Mouse (Mus musculus) midbrain, postnatal 0 days (tissue): ENCODE data around the gene Camta1. TPM values are rescaled to one million over a fixed set of nuclear protein-coding genes. Genes with fewer than 3 reads are reported as not detected.

Experiments
- ATAC-seq: fragments of 200-750 bp; cut with Nextera tagmentation; 2 replicates; pipeline ENCODE4 v1.8.0; 2017; ENCODE audit warnings: moderate number of reproducible peaks, mild to moderate bottlenecking, moderate TSS enrichment, moderate library complexity; ENCODE audit not compliant: low FRiP score
- DNase-seq: peaks from one replicate; pipeline ENCODE4 v3.0.0-alpha.2; 2015; ENCODE audit warnings: low spot score
- H3K27ac ChIP-seq: fragments of 300-500 bp; sonication (generic); 2 replicates; pipeline ENCODE4 v1.5.1; 2014; ENCODE audit warnings: low read depth, mild to moderate bottlenecking, low read length, mixed read lengths
- H3K27me3 ChIP-seq: fragments of 300-500 bp; sonication (generic); 2 replicates; pipeline ENCODE4 v1.6.1; 2014; ENCODE audit warnings: low read length, control low read depth, mixed read lengths; ENCODE audit not compliant: insufficient read depth
- H3K36me3 ChIP-seq: fragments of 300-500 bp; sonication (generic); 2 replicates; pipeline ENCODE4 v1.6.1; 2014; ENCODE audit warnings: low read length, control low read depth, mixed read lengths; ENCODE audit not compliant: insufficient read depth
- H3K4me1 ChIP-seq: fragments of 300-500 bp; sonication (generic); 2 replicates; pipeline ENCODE4 v1.6.1; 2014; ENCODE audit warnings: mild to moderate bottlenecking, control low read depth, antibody characterized with exemption, low read length, mixed read lengths; ENCODE audit not compliant: insufficient read depth
- H3K4me2 ChIP-seq: fragments of 300-500 bp; sonication (generic); 2 replicates; pipeline ENCODE4 v1.6.1; 2014; ENCODE audit warnings: low read depth, mild to moderate bottlenecking, low read length, mixed read lengths; ENCODE audit not compliant: poor library complexity, severe bottlenecking
- H3K4me3 ChIP-seq: fragments of 300-500 bp; sonication (generic); 2 replicates; pipeline ENCODE4 v1.5.1; 2014; ENCODE audit warnings: low read depth, mild to moderate bottlenecking, low read length, moderate library complexity
- H3K9ac ChIP-seq: fragments of 300-500 bp; sonication (generic); replicated peaks from 2 replicates; pipeline ENCODE4 v1.6.1; 2014; ENCODE audit warnings: mild to moderate bottlenecking, low read length, moderate library complexity, mixed read lengths; ENCODE audit not compliant: poor library complexity, severe bottlenecking
- H3K9me3 ChIP-seq: fragments of 300-500 bp; sonication (generic); 2 replicates; pipeline ENCODE4 v1.6.1; 2016; ENCODE audit warnings: low read length, control low read depth
- CTCF ChIP-seq: IDR thresholded peaks from 2 replicates; pipeline ENCODE4 v1.5.1; 2016; ENCODE audit warnings: antibody characterized with exemption, mild to moderate bottlenecking
- WGBS: fragments of 180-500 bp; shearing (Covaris S2); extraction: QIAGEN DNeasy Blood & Tissue Kit; methylation state at CpG from one replicate; pipeline ENCODE4 v1.1.7; 2014; 5-methylcytosine and 5-hydroxymethylcytosine counted together
- polyA plus RNA-seq: library from polyadenylated mRNA; unstranded; fragments of >200 nt; fragmentation: Nextera tagmentation; extraction: Ambion mirVana; gene quantifications from 2 replicates; pipeline ENCODE4 v1.2.1, GENCODE M21; 2015
- total RNA-seq: library from RNA; depleted of rRNA; stranded (reverse); fragments of >200 nt; gene quantifications from 2 replicates; pipeline ENCODE4 v1.2.3, GENCODE M21; 2014

Camta1 gene
- total and polyA plus RNA-seq, 2 experiments from 2014 or later = 140 to 153 TPM

- no peak overlapping the region for H3K4me2 ChIP-seq
- ATAC-seq (no peak), DNase-seq (no peak)
- TF ChIP-seq CTCF = peak; percentile 60
- no peak overlapping the region for H3K27ac ChIP-seq
- no peak overlapping the region for H3K9ac ChIP-seq
- 100% methylated on average over 1 of the region's 1 CpGs for whole genome bisulfite sequencing
- no peaks in the 10 kb centered on the region for H3K27me3 ChIP-seq
- H3K9me3 ChIP-seq = no peaks in the 10 kb centered on the region
- peaks cover 39% of the 10 kb centered on the region for H3K36me3 ChIP-seq
- H3K4me1 ChIP-seq = no peaks in the 10 kb centered on the region
- H3K4me3 ChIP-seq = no peak overlapping the region
Observed at GRCm38 (mm10) chr4:151087358-151087757, 774.3 kb downstream of the Camta1 start.

DNA sequence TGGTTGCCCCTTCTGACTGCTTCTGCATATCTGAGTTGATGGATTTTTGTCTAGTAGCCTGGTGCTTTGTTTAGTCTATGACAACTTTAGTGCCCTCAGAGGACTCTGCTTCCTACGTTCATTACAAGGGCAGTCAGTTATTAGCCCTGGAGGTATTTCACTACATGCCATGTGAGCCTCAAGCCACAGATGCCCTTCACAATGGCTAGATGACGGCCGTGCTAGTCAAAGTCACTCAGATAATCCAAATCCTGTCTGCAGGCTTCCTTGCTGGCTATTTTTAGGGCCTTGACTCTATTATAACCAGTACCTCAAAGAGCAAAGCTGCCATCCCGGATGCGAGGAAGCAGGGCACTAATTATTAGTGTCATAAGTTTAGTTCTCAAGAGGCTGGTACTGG is 778.6 kb downstream of the Camta1 start:
- ATAC-seq (no peak), DNase-seq (no peak)
- no peaks in the 10 kb centered on the region for H3K4me1 ChIP-seq
- no peak overlapping the region for H3K27ac ChIP-seq
- no peak overlapping the region for H3K4me3 ChIP-seq
- no peak overlapping the region for H3K9ac ChIP-seq
- no peaks in the 10 kb centered on the region for H3K9me3 ChIP-seq
- no peak overlapping the region for H3K4me2 ChIP-seq
- no peak for TF ChIP-seq CTCF
- WGBS = 69% methylated on average over 5 of the region's 5 CpGs
- peaks cover 69% of the 10 kb centered on the region for H3K36me3 ChIP-seq
- no peaks in the 10 kb centered on the region for H3K27me3 ChIP-seq

DNA sequence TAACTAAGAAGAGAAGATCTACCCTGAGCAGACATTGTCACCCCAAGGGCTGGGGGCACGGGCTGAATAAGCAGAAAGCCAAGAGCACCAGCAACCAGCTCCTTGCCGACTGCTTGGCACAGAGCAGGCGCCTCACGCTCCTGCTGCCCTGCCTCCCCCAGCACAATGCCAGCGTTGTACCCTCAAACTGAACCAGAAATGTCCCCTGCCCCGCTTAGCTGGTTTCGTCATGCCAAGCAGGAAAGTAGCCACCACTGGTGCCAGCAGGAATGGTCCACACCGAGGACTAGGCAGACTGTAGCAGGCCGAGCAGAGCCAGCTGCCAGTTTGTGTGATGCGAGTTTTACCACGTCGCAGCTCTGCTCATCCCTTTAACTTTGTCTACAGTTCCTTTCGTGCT is 779.7 kb downstream of the Camta1 start:
- Histone ChIP-seq H3K27me3 (no peaks in the 10 kb centered on the region), H3K9me3 (no peaks in the 10 kb centered on the region), H3K27ac (no peak overlapping the region), H3K4me3 (no peak overlapping the region), H3K36me3 (peaks cover 76% of the 10 kb centered on the region), H3K4me2 (no peak overlapping the region), H3K9ac (no peak overlapping the region), H3K4me1 (no peaks in the 10 kb centered on the region)
- ATAC-seq (no peak), DNase-seq (peak; percentile 34)
- no peak for TF ChIP-seq CTCF
- WGBS = 90% methylated on average over 13 of the region's 13 CpGs

DNA sequence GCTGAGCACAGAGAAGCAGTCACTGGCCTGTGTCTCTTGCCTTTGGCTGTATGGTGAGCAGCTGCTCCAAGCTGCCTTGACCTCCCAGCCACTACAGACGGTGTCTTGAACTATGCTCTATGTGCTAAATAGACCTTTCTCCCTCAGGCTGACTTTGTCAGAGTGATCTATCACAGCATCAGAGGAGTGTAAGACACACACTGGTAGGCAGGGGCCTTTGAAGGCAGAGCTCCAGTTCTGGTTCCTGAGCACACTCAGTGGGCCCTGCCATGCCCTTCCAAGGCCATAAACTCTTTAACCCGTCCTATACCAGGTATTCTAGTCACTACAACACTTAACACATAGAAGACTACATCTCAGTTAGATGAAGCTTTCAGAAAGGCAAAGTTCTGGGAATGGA is 780.3 kb downstream of the Camta1 start:
- ATAC-seq (no peak), DNase-seq (no peak)
- no peak overlapping the region for H3K4me3 ChIP-seq
- H3K27ac ChIP-seq = no peak overlapping the region
- peaks cover 81% of the 10 kb centered on the region for H3K36me3 ChIP-seq
- H3K27me3 ChIP-seq = no peaks in the 10 kb centered on the region
- no peaks in the 10 kb centered on the region for H3K9me3 ChIP-seq
- H3K9ac ChIP-seq = no peak overlapping the region
- H3K4me2 ChIP-seq = no peak overlapping the region
- H3K4me1 ChIP-seq = no peaks in the 10 kb centered on the region
- TF ChIP-seq CTCF = no peak
- WGBS = 79% methylated on average over 2 of the region's 2 CpGs

GRCm38 (mm10) chr4:151074817-151075216 is 786.9 kb downstream of the Camta1 start:
- no peaks in the 10 kb centered on the region for H3K9me3 ChIP-seq
- H3K9ac ChIP-seq = no peak overlapping the region
- no peak overlapping the region for H3K27ac ChIP-seq
- ATAC-seq (no peak), DNase-seq (no peak)
- TF ChIP-seq CTCF = no peak
- no peaks in the 10 kb centered on the region for H3K4me1 ChIP-seq
- H3K36me3 ChIP-seq = peaks cover 94% of the 10 kb centered on the region
- no peak overlapping the region for H3K4me2 ChIP-seq
- WGBS = 97% methylated on average over 15 of the region's 15 CpGs
- H3K27me3 ChIP-seq = no peaks in the 10 kb centered on the region
- no peak overlapping the region for H3K4me3 ChIP-seq

DNA sequence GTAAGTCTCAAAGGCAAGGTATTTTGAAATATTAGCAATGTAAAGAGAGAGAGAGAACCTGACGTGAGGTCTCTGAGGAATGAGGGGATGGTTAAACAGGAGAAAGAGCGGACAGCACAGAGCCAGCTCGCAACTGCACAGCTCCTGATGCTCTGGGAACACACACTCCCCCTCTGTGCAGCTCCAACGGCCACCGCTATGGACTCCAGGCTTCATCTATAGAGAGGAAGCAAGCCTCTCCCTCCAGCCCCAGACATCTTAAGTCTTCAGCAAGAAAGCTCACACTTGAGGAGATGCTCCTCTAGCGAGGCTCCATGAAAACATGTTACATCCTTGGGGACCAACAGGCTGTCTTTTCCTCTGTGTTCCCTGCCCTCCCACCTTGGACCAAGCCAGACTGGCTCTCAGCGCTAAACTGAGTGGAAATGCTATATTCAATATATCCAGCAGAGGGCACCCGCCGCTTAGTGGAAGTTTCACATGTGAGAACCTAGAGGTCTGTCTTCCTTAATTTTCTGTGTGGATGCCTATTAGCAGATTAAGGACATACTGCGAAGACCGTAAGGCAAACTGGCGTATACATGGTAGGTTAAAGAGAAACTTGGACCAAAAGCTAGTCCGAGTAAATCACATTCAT is 788.5 kb downstream of the Camta1 start:
- 55% methylated on average over 13 of the region's 13 CpGs for WGBS
- TF ChIP-seq CTCF = peak; percentile 95
- no peak overlapping the region for H3K4me3 ChIP-seq
- no peak overlapping the region for H3K4me2 ChIP-seq
- H3K9ac ChIP-seq = no peak overlapping the region
- H3K27me3 ChIP-seq = no peaks in the 10 kb centered on the region
- H3K9me3 ChIP-seq = no peaks in the 10 kb centered on the region
- H3K36me3 ChIP-seq = peaks cover 90% of the 10 kb centered on the region
- no peak overlapping the region for H3K27ac ChIP-seq
- no peaks in the 10 kb centered on the region for H3K4me1 ChIP-seq
- DNase-seq (peak; percentile 87), ATAC-seq (peak; percentile 56; the same call in 1 of the 2 replicates)
